Mouse (Mus musculus): ENCODE measurements around the gene Pramel7.
"Not testable (repeated sequence)": the region's sequence is repeated elsewhere in the genome, so short reads cannot be mapped to it uniquely, and the experiment has no call there.

Pramel7 gene

GRCm38 (mm10) chr2:87496993-87497392 is at the start of gene Pramel7:
Gene Pramel7 (minus strand): TSS chr2:87497093.
- DNase-seq (ENCODE audit: low read depth), result not testable (repeated sequence)

GRCm38 (mm10) chr2:87545442-87545841 is 48.5 kb upstream of the Pramel7 start, which contains the start of gene Olfr1128:
Gene Olfr1128 (minus strand): TSS chr2:87545542.
- no peak for DNase-seq (ENCODE audit: low read depth)

GRCm38 (mm10) chr2:87534826-87535225 is 37.9 kb upstream of the Pramel7 start:
- no peak for DNase-seq (ENCODE audit: low read depth)

GRCm38 (mm10) chr2:87531496-87531895 is 34.6 kb upstream of the Pramel7 start, which contains the start of gene Olfr153:
Gene Olfr153 (plus strand): TSS chr2:87531796.
- no peak for DNase-seq (ENCODE audit: low read depth)

GRCm38 (mm10) chr2:87525899-87526616 is 29.2 kb upstream of the Pramel7 start:
- DNase-seq (ENCODE audit: low read depth), result not testable (repeated sequence)

- no peak for DNase-seq (ENCODE audit: low read depth)
Measured at GRCm38 (mm10) chr2:87520651-87521050, 23.8 kb upstream of the Pramel7 start.

- DNase-seq (ENCODE audit: low read depth), result no peak
Measured at GRCm38 (mm10) chr2:87516581-87516980, 19.7 kb upstream of the Pramel7 start.

GRCm38 (mm10) chr2:87515457-87516060 is 18.7 kb upstream of the Pramel7 start:
- DNase-seq (ENCODE audit: low read depth), result no peak

- DNase-seq (ENCODE audit: low read depth), result no peak
Measured at GRCm38 (mm10) chr2:87515046-87515445, 18.2 kb upstream of the Pramel7 start.

- DNase-seq (ENCODE audit: low read depth), result no peak
Measured at GRCm38 (mm10) chr2:87506265-87506664, 9.4 kb upstream of the Pramel7 start, which contains the start of gene Pramel6. Gene Pramel6 (plus strand): TSS chr2:87506565.

GRCm38 (mm10) chr2:87482276-87482675 is 14.6 kb downstream of the Pramel7 start:
- DNase-seq (ENCODE audit: low read depth), result no peak

- DNase-seq (ENCODE audit: low read depth), result no peak
Measured at GRCm38 (mm10) chr2:87481158-87481557, 15.7 kb downstream of the Pramel7 start.

GRCm38 (mm10) chr2:87480207-87480606 is 16.7 kb downstream of the Pramel7 start:
- peak; percentile 9 for DNase-seq (ENCODE audit: low read depth)

GRCm38 (mm10) chr2:87461769-87462168 is 35.1 kb downstream of the Pramel7 start:
- peak; percentile 28 for DNase-seq (ENCODE audit: low read depth)

GRCm38 (mm10) chr2:87453662-87454061 is 43.2 kb downstream of the Pramel7 start, which contains the start of gene Olfr1126:
Gene Olfr1126 (plus strand): TSS chr2:87453962.
- no peak for DNase-seq (ENCODE audit: low read depth)

Data from 416B (cell line).